Mouse (Mus musculus) C2C12 (cell line): Measurements from ENCODE around the gene Tecpr1.

Experiments used
- CTCF ChIP-seq: IDR thresholded peaks from one replicate; pipeline ENCODE4 v1.5.1; 2011; ENCODE audit not compliant: control insufficient read depth, insufficient read depth, insufficient read length
- MYOD1 ChIP-seq: IDR thresholded peaks from one replicate; pipeline ENCODE4 v1.6.1; 2011; ENCODE audit warnings: low read depth; ENCODE audit not compliant: control insufficient read depth, insufficient read length
- MYOG ChIP-seq: IDR thresholded peaks from one replicate; pipeline ENCODE4 v1.6.1; 2011; ENCODE audit not compliant: control insufficient read depth, insufficient read length; ENCODE audit errors: extremely low read depth
- USF1 ChIP-seq: IDR thresholded peaks from one replicate; pipeline ENCODE4 v1.6.1; 2011; ENCODE audit warnings: low read depth, mild to moderate bottlenecking, control low read depth, moderate library complexity

- TF ChIP-seq USF1: no peak
- no peak for TF ChIP-seq CTCF
- no peak for TF ChIP-seq MYOD1
- no peak for TF ChIP-seq MYOG
Observed at GRCm38 (mm10) chr5:144246669-144247068, 23.3 kb upstream of the Tecpr1 start.
